Mouse (Mus musculus) forebrain, embryonic 16.5 days (tissue): Measurements from ENCODE around the gene Hes5. TPM values are rescaled to one million over a fixed set of nuclear protein-coding genes. Genes with fewer than 3 reads are reported as not detected.
A peak's percentile ranks its signal among the peaks of the same experiment; 100 is the strongest.

Experiments used
- ATAC-seq: fragments of 200-750 bp; cut with Nextera tagmentation; 2 replicates; pipeline ENCODE4 v1.8.0; 2017; ENCODE audit warnings: mild to moderate bottlenecking, moderate library complexity
- H3K27ac ChIP-seq: fragments of 300-500 bp; sonication (generic); 2 replicates; pipeline ENCODE4 v1.5.1; 2014; ENCODE audit warnings: low read length, control low read depth
- H3K27me3 ChIP-seq: fragments of 300-500 bp; sonication (generic); replicated peaks from 2 replicates; pipeline ENCODE4 v1.6.1; 2014; ENCODE audit warnings: low read length; ENCODE audit not compliant: control insufficient read depth, insufficient read depth
- H3K36me3 ChIP-seq: fragments of 300-500 bp; sonication (generic); 2 replicates; pipeline ENCODE4 v1.6.1; 2014; ENCODE audit not compliant: control insufficient read depth, insufficient read depth
- H3K4me1 ChIP-seq: fragments of 300-500 bp; sonication (generic); replicated peaks from 2 replicates; pipeline ENCODE4 v1.6.1; 2014; ENCODE audit warnings: low read length; ENCODE audit not compliant: control insufficient read depth, insufficient read depth
- H3K4me2 ChIP-seq: fragments of 300-500 bp; sonication (generic); 2 replicates; pipeline ENCODE4 v1.6.1; 2014; ENCODE audit warnings: mild to moderate bottlenecking, low read length, control low read depth
- H3K4me3 ChIP-seq: fragments of 300-500 bp; sonication (generic); replicated peaks from 2 replicates; pipeline ENCODE4 v1.5.1; 2014; ENCODE audit warnings: mild to moderate bottlenecking, low read length, control low read depth
- H3K9ac ChIP-seq: fragments of 300-500 bp; sonication (generic); replicated peaks from 2 replicates; pipeline ENCODE4 v1.6.1; 2014; ENCODE audit warnings: low read depth, low read length, control low read depth
- H3K9me3 ChIP-seq: fragments of 300-500 bp; sonication (generic); 2 replicates; pipeline ENCODE4 v1.6.1; 2016; ENCODE audit warnings: low read length; ENCODE audit not compliant: control insufficient read depth
- WGBS: fragments of 180-500 bp; shearing (Covaris S2); extraction: QIAGEN DNeasy Blood & Tissue Kit; methylation state at CpG from one replicate; pipeline ENCODE4 v1.1.7; 2014; 5-methylcytosine and 5-hydroxymethylcytosine counted together
- polyA plus RNA-seq: library from polyadenylated mRNA; unstranded; fragments of >200 nt; fragmentation: Nextera tagmentation; extraction: Ambion mirVana; gene quantifications from 2 replicates; pipeline ENCODE4 v1.2.1, GENCODE M21; 2015

The Hes5 gene
- polyA plus RNA-seq, 1 experiment from 2014 or later: 91.4 TPM

GRCm38 (mm10) chr4:154961226-154961738, 559 bp downstream of the Hes5 start:
- no peaks in the 10 kb centered on the region for H3K27me3 ChIP-seq
- H3K36me3 ChIP-seq: no peaks in the 10 kb centered on the region
- peak overlapping the region; percentile 89 for H3K4me2 ChIP-seq
- ATAC-seq: no peak
- H3K9me3 ChIP-seq: no peaks in the 10 kb centered on the region
- peak overlapping the region; percentile 79 for H3K9ac ChIP-seq
- H3K27ac ChIP-seq: peak overlapping the region; percentile 96
- H3K4me3 ChIP-seq: peak overlapping the region; percentile 84
- peaks cover 78% of the 10 kb centered on the region for H3K4me1 ChIP-seq
- WGBS: under 1% methylated on average over 47 of the region's 47 CpGs

GRCm38 (mm10) chr4:154961911-154962310, 1.2 kb downstream of the Hes5 start:
- Histone ChIP-seq H3K9ac (peak overlapping the region; percentile 79), H3K27ac (peak overlapping the region; percentile 96), H3K27me3 (no peaks in the 10 kb centered on the region), H3K9me3 (no peaks in the 10 kb centered on the region), H3K4me1 (peaks cover 82% of the 10 kb centered on the region), H3K4me2 (peak overlapping the region; percentile 89), H3K36me3 (no peaks in the 10 kb centered on the region), H3K4me3 (peak overlapping the region; percentile 84)
- ATAC-seq: no peak
- WGBS: 3% methylated on average over 13 of the region's 13 CpGs

DNA sequence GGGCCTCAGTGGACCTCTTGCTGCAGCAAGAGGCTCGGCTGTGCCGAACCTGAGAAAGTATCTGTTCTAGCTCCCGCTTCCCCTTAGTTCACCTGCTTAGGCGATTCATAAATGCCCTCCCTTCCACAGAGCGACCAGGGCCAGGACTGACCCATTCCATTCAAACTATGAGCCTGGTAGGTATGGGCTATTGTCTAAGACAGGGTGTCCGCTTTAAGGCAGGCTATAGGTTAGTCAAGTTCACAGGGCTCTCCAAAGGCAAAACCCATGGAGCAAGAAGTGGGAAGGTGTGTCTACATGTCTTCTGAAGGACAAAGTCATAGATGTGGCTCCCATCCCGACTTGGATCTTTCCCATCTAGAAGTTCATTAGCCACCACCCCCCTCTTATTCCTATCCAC, 2.0 kb downstream of the Hes5 start:
- Histone ChIP-seq H3K4me2 (peak overlapping the region; percentile 89), H3K27me3 (no peaks in the 10 kb centered on the region), H3K4me3 (peak overlapping the region; percentile 84), H3K9ac (peak overlapping the region; percentile 79), H3K9me3 (no peaks in the 10 kb centered on the region), H3K4me1 (peaks cover 74% of the 10 kb centered on the region), H3K36me3 (no peaks in the 10 kb centered on the region), H3K27ac (peak overlapping the region; percentile 96)
- WGBS: 12% methylated on average over 7 of the region's 7 CpGs
- no peak for ATAC-seq

- Histone ChIP-seq H3K9me3 (no peaks in the 10 kb centered on the region), H3K9ac (peak overlapping the region; percentile 92), H3K36me3 (no peaks in the 10 kb centered on the region), H3K4me1 (peaks cover 68% of the 10 kb centered on the region), H3K27ac (peak overlapping the region; percentile 96), H3K27me3 (no peaks in the 10 kb centered on the region), H3K4me3 (peak overlapping the region; percentile 84), H3K4me2 (peak overlapping the region; percentile 89)
- no peak for ATAC-seq
- WGBS: 4% methylated on average over 11 of the region's 11 CpGs
Measured at GRCm38 (mm10) chr4:154963190-154963836, 2.6 kb downstream of the Hes5 start.

DNA sequence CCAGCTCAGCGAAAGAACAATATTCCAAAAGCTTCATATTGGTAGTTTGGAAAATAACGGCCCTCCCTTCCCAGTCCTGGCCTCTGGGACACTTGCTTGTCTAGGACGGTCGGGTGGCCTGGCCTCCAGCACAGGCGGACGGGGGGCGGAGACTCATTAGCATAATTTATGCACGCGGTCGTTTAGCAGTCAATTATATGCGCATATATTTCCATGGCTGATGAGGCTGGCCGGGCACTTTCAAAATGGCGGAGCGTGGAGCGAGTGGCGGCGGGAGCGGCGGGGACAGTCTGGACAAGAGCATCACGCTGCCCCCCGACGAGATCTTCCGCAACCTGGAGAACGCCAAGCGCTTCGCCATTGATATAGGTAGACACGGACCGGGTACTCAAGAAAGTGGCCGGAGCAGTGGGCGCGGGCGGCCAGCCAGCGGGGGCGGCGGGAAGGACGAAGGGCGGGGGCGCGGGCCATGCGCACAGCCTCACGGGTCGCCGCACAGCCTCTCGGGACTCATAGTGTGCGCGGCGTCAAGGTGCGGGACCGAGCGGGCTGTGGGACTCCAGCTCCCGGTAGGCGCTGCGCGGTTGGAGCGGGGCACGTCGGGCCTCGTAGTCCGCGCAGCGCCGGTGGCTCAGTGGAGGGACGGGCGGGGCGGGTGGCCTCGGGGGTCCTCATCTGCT, 3.3 kb downstream of the Hes5 start, which contains the start of gene Pank4:
Pank4 (plus strand) TSS at position 223 of the 680 bp plus-strand sequence.
- Histone ChIP-seq H3K36me3 (no peaks in the 10 kb centered on the region), H3K9ac (peak within 1 kb of the TSS; percentile 92), H3K27ac (peak within 1 kb of the TSS; percentile 96), H3K27me3 (no peaks in the 10 kb centered on the region), H3K4me1 (peaks cover 62% of the 10 kb centered on the region), H3K9me3 (no peaks in the 10 kb centered on the region), H3K4me3 (peak within 1 kb of the TSS; percentile 84), H3K4me2 (peak within 1 kb of the TSS; percentile 89)
- peak; percentile 92 for ATAC-seq
- WGBS: 0% methylated on average over 64 of the region's 66 CpGs

GRCm38 (mm10) chr4:154964581-154965235, 4.0 kb downstream of the Hes5 start:
- peaks cover 5% of the 10 kb centered on the region for H3K36me3 ChIP-seq
- H3K4me2 ChIP-seq: peak overlapping the region; percentile 89
- no peaks in the 10 kb centered on the region for H3K27me3 ChIP-seq
- H3K4me1 ChIP-seq: peaks cover 56% of the 10 kb centered on the region
- WGBS: under 1% methylated on average over 36 of the region's 36 CpGs
- ATAC-seq: no peak; the same call in none of the 2 replicates
- H3K9me3 ChIP-seq: no peaks in the 10 kb centered on the region
- peak overlapping the region; percentile 96 for H3K27ac ChIP-seq
- peak overlapping the region; percentile 92 for H3K9ac ChIP-seq
- H3K4me3 ChIP-seq: peak overlapping the region; percentile 84

DNA sequence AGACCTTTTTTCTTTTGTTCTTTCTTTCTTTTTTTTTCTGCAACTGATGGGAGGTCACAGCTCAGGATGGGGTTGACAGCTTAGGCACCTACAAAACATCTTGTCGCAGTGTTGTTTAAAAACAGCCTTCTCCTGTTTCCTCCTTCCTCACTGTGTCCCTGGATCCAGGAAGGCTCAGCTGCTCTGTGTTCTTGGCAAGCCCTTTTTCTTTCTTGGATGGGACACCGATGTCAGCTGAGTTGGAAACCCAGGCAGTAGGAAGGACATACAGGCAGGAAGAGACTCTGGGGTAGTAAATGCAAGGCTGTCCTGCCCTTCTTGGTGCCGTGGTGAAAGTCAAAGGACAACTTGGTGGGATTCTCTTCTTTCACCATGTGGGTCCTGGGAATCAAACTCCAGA, 5.1 kb downstream of the Hes5 start:
- Histone ChIP-seq H3K36me3 (peaks cover 15% of the 10 kb centered on the region), H3K4me2 (peak overlapping the region; percentile 89; the same call in 1 of the 2 replicates), H3K9me3 (no peaks in the 10 kb centered on the region), H3K27ac (no peak overlapping the region), H3K4me1 (peaks cover 47% of the 10 kb centered on the region), H3K27me3 (no peaks in the 10 kb centered on the region), H3K9ac (no peak overlapping the region), H3K4me3 (no peak overlapping the region)
- no peak for ATAC-seq
- 40% methylated on average over 3 of the region's 3 CpGs for WGBS

- ATAC-seq: no peak
- H3K9me3 ChIP-seq: no peaks in the 10 kb centered on the region
- no peak overlapping the region for H3K4me3 ChIP-seq
- no peaks in the 10 kb centered on the region for H3K27me3 ChIP-seq
- 41% methylated on average over 5 of the region's 5 CpGs for WGBS
- H3K36me3 ChIP-seq: peaks cover 28% of the 10 kb centered on the region
- H3K4me1 ChIP-seq: peaks cover 37% of the 10 kb centered on the region
- no peak overlapping the region for H3K27ac ChIP-seq
- H3K4me2 ChIP-seq: no peak overlapping the region
- H3K9ac ChIP-seq: no peak overlapping the region
Measured at GRCm38 (mm10) chr4:154967173-154967572, 6.5 kb downstream of the Hes5 start.

DNA sequence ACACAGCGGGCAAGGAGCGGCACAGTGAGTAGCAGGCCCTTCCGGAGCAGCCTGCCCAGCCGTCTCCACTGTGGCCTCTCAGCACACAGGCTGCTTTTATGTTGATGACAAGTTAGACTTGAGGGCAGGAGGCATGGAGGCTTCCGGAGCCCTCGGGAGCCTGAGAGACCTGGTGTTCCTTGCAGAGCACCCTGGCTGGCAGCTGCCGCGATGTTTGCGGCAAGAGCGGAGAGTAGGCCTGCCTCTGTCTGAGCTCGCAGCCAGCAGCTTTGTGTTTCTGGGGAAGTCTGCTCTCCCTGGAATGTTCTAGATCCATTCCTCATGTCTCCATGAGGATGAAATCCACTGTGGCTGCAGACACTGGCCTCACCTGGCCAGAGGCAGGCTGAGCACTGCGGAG, 11.8 kb downstream of the Hes5 start:
- Histone ChIP-seq H3K4me2 (no peak overlapping the region), H3K27me3 (no peaks in the 10 kb centered on the region), H3K4me1 (no peaks in the 10 kb centered on the region), H3K36me3 (peaks cover 64% of the 10 kb centered on the region), H3K4me3 (no peak overlapping the region), H3K9me3 (no peaks in the 10 kb centered on the region), H3K9ac (no peak overlapping the region), H3K27ac (no peak overlapping the region)
- no peak for ATAC-seq
- 93% methylated on average over 12 of the region's 12 CpGs for WGBS
